Mouse (Mus musculus) layer of hippocampus, adult 2 months (tissue): ENCODE data around the gene Tfip11. TPM values are rescaled to one million over a fixed set of nuclear protein-coding genes. Genes with fewer than 3 reads are reported as not detected.

ENCODE experiments used
- DNase-seq, 2 experiments: peaks; one replicate each; pipeline ENCODE4 v3.0.0; 2022; ENCODE audit warnings: low spot score in 2 of 2
- H3K27ac ChIP-seq: fragments of 200-600 bp; 2 replicates; pipeline ENCODE4 v1.8.1; 2022
- H3K4me3 ChIP-seq: fragments of 200-600 bp; 2 replicates; pipeline ENCODE4 v1.8.1; 2022; ENCODE audit warnings: mild to moderate bottlenecking
- CTCF ChIP-seq: fragments of 200-600 bp; conservative IDR thresholded peaks from 2 replicates; pipeline ENCODE4 v1.8.1; 2022; ENCODE audit warnings: antibody characterized with exemption, mild to moderate bottlenecking, moderate library complexity
- total RNA-seq, 2 experiments: library from RNA; stranded (reverse); gene quantifications; 2 replicates each; pipeline ENCODE4 v1.2.3; 2021

Tfip11 gene
- total RNA-seq, 2 experiments from 2014 or later = 40.6 to 40.8 TPM

GRCm38 (mm10) chr5:112284203-112284582 lies 42.0 kb upstream of the Tfip11 start:
- TF ChIP-seq CTCF = no peak
- Histone ChIP-seq H3K4me3 (no peak overlapping the region), H3K27ac (peak overlapping the region; percentile 46; the same call in 1 of the 2 replicates)
- DNase-seq = no peak

GRCm38 (mm10) chr5:112285548-112286085 lies 40.5 kb upstream of the Tfip11 start:
- H3K27ac ChIP-seq = peak overlapping the region; percentile 7; the same call in 1 of the 2 replicates
- TF ChIP-seq CTCF = no peak
- H3K4me3 ChIP-seq = no peak overlapping the region
- no peak for DNase-seq

GRCm38 (mm10) chr5:112286608-112286983 lies 39.6 kb upstream of the Tfip11 start:
- no peak for TF ChIP-seq CTCF

GRCm38 (mm10) chr5:112286984-112287641 lies 39.0 kb upstream of the Tfip11 start:
- Histone ChIP-seq H3K27ac (peak overlapping the region; percentile 74; the same call in 1 of the 2 replicates), H3K4me3 (no peak overlapping the region)
- TF ChIP-seq CTCF = no peak
- no peak for DNase-seq

More at GRCm38 (mm10) chr5:112286608-112286983, 39.6 kb upstream of the Tfip11 start:
- DNase-seq = no peak
- no peak overlapping the region for H3K27ac ChIP-seq
- no peak overlapping the region for H3K4me3 ChIP-seq

GRCm38 (mm10) chr5:112287652-112288051 lies 38.5 kb upstream of the Tfip11 start:
- no peak for DNase-seq
- no peak for TF ChIP-seq CTCF
- Histone ChIP-seq H3K27ac (peak overlapping the region; percentile 74; the same call in 1 of the 2 replicates), H3K4me3 (no peak overlapping the region)

GRCm38 (mm10) chr5:112288193-112289141 lies 37.7 kb upstream of the Tfip11 start:
- Histone ChIP-seq H3K27ac (peak overlapping the region; percentile 74; the same call in 1 of the 2 replicates), H3K4me3 (no peak overlapping the region)
- no peak for TF ChIP-seq CTCF

GRCm38 (mm10) chr5:112289236-112289635 lies 36.9 kb upstream of the Tfip11 start:
- Histone ChIP-seq H3K27ac (peak overlapping the region; percentile 65), H3K4me3 (no peak overlapping the region)
- DNase-seq = no peak
- TF ChIP-seq CTCF = no peak

More at GRCm38 (mm10) chr5:112288193-112289141, 37.7 kb upstream of the Tfip11 start:
- DNase-seq = no peak

- no peak overlapping the region for H3K4me3 ChIP-seq
- peak overlapping the region; percentile 65 for H3K27ac ChIP-seq
- no peak for TF ChIP-seq CTCF
- no peak for DNase-seq
Measured at GRCm38 (mm10) chr5:112289819-112290535, 36.2 kb upstream of the Tfip11 start.

GRCm38 (mm10) chr5:112290536-112290880 lies 35.6 kb upstream of the Tfip11 start:
- DNase-seq = no peak

GRCm38 (mm10) chr5:112291866-112292265 lies 34.3 kb upstream of the Tfip11 start:
- Histone ChIP-seq H3K27ac (peak overlapping the region; percentile 64), H3K4me3 (no peak overlapping the region)
- no peak for TF ChIP-seq CTCF
- no peak for DNase-seq

More at GRCm38 (mm10) chr5:112290536-112290880, 35.6 kb upstream of the Tfip11 start:
- Histone ChIP-seq H3K27ac (peak overlapping the region; percentile 65), H3K4me3 (no peak overlapping the region)
- TF ChIP-seq CTCF = no peak

GRCm38 (mm10) chr5:112292343-112292980 lies 33.7 kb upstream of the Tfip11 start:
- peak overlapping the region; percentile 64 for H3K27ac ChIP-seq
- no peak for TF ChIP-seq CTCF
- DNase-seq = no peak
- no peak overlapping the region for H3K4me3 ChIP-seq

- H3K27ac ChIP-seq = peak overlapping the region; percentile 75; the same call in 1 of the 2 replicates
- no peak for DNase-seq
- no peak for TF ChIP-seq CTCF
- no peak overlapping the region for H3K4me3 ChIP-seq
Measured at GRCm38 (mm10) chr5:112293800-112294199, 32.4 kb upstream of the Tfip11 start.
